Mouse (Mus musculus) lung, postnatal 36 days (tissue): ENCODE measurements around the gene Fam198b.
A peak's percentile ranks its signal among the peaks of the same experiment; 100 is the strongest.

Experiments
- DNase-seq: peaks from one replicate; pipeline ENCODE4 v3.0.0; 2022; ENCODE audit warnings: mixed read lengths

The Fam198b gene

DNA sequence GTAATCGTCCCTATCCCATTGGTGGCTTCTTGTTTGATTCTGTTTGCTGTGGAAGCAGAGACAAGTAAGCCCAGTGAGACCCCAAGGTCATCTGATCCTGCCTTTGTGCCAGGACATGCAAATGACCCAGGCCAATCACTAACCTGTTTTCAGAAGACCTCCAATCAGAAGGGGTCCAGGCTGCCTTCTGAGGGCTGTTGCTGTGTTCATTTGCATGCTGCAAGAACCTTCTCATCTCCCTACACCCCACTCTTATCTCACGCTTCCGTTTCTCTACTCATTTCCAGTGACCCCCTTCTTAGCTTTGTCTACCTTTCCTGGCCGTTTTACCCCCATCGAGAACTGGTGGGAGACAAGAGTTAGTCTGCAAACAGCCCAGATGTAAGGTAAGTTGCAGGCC lies at the start of gene Fam198b:
Gene Fam198b (plus strand): TSS at position 229 of the 400 bp plus-strand sequence.
- no peak for DNase-seq

GRCm38 (mm10) chr3:79838751-79839150 lies 45.6 kb upstream of the Fam198b start:
- DNase-seq: no peak

GRCm38 (mm10) chr3:79841475-79841874 lies 42.9 kb upstream of the Fam198b start:
- DNase-seq: no peak

DNA sequence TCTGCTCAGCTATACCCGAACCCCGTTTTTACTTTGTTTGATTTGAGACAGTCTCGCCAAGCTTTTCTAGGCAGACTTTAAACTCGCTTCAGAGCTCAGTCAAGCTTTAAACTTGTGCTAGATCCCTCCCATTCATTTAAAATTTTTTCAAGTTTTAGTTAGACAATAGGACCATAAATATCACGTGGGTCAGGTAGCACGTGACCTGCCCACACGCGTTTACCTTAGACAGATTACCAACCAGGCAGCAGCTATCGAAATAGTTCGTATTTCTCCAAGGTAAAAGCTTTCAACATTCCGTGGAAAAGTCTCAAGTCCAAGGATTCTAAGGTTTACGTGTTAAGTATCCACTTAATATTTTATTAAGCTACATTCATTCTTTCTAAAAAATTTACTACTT lies 42.2 kb upstream of the Fam198b start:
- peak; percentile 83 for DNase-seq

DNA sequence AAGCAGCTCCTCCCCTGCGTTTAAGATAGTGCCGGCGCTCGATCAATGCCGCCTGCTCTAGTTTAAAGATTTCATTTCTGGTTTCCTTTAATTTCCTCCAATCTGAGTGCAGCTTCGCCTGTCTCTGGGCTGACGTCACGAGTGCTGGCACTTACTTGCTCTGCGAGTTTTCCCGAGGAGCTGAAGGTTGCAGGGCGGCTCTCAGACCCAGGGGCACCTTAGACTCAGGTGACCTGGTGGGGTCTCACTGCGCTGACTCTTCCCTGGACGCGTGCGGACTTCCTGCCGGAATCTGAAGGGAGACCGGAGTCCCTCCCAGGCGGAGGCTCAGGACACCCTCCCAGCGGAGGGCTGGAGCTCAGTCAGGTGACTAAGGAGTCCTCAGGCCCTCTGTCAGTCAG lies 41.7 kb upstream of the Fam198b start:
- peak; percentile 85 for DNase-seq

DNA sequence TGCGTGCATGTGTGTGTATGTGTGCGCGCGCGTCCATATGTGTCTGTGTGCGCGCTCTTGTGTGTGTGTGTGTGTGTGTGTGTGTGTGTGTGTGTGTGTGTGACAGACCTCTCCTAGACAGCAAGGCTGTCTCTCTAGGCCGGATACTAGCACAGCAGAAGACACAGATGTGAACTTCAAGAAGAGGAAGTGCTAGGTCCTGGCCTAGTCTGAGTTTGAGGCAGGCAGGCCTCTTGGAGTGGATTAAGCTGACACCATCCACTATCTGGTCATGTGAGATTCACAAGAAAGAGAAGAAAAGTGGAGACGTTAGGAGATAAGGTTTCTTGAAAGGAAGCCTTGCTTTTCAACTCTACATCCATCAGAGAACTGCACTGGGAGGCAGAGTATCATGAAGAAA lies 40.3 kb upstream of the Fam198b start:
- no peak for DNase-seq

DNA sequence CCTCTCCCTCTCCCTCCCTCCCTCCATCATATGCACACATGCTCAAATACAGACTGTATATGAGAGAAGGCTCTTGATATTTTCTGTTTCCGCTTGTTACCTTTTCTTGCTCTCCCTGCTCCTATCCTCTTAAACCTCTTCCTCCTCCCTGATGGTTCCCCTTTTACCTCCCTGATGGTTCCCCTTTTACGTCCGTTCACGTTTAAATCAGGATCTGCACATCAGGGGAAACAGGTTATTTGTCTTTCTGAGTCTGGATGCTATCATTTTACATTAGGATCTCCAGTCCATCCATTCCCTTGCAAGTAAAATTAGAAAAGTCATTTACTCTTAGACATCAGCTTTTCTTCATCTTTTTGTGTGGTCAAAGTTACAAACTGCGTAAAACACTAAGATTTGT lies 37.7 kb upstream of the Fam198b start:
- DNase-seq: no peak

GRCm38 (mm10) chr3:79848841-79849240 lies 35.5 kb upstream of the Fam198b start:
- DNase-seq: no peak

DNA sequence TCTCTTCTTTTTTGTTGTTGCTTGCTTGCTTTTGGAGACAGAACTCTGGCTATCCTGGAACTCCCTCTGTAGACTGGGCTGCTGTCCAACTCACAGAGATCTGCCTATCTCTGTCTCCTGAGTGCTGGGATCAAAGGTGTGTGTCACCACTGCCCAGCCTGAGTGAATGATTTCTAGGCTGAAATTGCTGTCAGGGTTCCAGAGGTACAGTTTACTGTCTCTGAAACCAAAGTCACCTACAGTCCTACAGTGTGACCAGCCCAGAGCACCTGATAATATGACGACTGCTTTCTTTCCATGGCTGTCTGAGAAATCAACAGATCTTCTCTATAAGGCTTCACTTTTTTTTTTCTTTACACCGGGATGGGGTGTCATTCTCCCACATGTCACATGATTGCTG lies 34.7 kb upstream of the Fam198b start:
- DNase-seq: no peak

GRCm38 (mm10) chr3:79850656-79851055 lies 33.7 kb upstream of the Fam198b start:
- no peak for DNase-seq

DNA sequence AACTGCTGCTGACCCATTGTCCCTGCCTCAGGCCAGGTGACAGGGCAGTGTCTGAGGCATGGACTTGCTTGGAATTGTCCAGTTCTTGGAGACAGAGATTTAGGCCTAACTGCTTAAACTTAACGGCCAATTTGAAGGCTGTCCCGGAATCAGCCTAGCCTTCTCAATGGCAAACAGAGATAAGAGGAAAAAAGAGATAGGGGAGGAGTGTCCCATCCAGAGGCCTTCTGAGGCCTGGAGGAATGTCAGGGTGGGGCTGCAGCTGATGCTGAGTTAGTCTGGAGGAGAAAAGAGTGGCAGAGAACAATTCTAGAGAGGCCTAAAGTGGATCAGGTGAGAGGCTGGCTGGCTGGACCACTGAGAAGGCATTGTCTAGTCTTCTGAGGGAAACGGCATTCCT lies 32.2 kb upstream of the Fam198b start:
- no peak for DNase-seq

- DNase-seq: peak; percentile 49
Observed at GRCm38 (mm10) chr3:79852654-79853166, 31.6 kb upstream of the Fam198b start, which contains the start of gene Tmem144. TSS of gene Tmem144 (minus strand) at chr3:79852773.

DNA sequence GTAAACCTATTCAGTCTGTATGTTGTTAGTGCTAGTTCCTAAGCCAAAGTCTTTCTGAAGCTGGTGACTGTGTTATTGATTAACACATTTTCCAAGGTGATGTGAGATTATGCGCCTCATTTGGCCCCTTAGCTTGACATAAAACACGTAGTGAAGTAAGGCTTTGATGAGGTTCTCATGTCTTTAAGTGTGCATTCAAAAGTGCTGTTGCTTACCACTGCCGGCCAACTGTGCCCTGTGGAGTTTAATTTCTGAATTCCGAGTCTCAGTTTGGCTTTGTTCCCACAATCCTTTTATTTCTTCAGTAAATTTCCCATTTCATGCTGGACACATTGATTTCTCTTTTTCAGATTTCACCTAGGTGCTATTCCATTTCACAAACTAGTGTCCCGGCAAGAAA lies 26.6 kb upstream of the Fam198b start:
- no peak for DNase-seq

- DNase-seq: no peak
Observed at GRCm38 (mm10) chr3:79858221-79858620, 26.1 kb upstream of the Fam198b start.

DNA sequence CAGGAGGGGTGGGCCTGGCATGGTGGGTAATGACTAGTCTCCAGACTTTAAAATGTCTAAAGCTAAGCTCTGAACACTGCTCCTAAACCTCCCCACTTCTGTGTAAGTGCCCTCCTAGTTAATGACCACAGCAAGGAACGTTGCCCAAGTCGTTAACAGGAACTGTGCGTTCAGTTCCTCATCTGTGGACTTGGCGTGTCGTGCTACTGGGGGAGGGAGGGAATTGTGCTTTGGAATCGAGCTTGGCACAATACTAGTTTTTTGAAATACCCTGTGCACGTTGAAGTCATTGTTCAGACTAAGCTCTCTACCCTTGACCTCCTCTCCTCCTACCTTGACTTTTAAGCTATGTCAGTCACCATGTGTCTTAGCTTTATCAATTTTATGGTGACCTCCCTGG lies 19.5 kb upstream of the Fam198b start:
- no peak for DNase-seq

DNA sequence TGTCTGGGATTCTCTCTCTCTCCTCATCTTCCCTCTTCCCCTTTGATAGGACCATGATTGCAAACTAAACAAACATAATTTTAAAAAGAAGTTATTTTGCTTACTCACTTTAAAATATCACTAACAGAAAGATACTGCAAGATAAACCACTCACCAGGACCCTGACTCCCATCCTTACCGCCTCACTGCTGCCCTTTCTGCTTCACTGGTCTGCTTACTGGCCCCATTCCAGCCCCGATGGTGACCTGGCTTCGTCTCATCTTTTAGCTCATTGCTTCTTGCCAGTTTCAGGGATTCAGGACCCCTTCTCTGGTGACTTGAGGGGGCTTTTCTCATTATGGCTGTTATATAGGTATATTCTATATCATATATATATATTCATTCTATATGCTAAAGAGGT lies 18.2 kb upstream of the Fam198b start:
- no peak for DNase-seq

DNA sequence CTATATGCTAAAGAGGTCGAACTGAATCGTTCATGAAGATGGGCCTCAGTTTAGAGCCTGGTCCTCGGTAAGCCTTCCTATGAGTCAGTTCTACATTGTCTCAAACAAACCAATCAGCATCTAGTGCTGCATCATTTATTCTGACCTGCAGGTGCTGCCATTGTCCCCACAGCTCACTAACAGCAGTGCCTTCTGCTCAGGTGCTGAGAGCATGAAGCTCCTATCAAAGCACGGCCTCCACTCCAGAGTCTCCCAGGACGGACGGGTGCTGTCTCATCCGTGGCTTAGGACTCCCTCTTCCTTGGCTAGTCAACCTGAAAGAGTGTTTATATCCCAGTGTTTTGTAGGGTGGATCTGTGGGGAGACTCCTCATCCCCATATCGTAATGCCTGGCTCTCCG lies 17.8 kb upstream of the Fam198b start:
- no peak for DNase-seq

- no peak for DNase-seq
Observed at GRCm38 (mm10) chr3:79867121-79867709, 17.1 kb upstream of the Fam198b start.

- DNase-seq: no peak
Observed at GRCm38 (mm10) chr3:79875471-79875870, 8.9 kb upstream of the Fam198b start.

DNA sequence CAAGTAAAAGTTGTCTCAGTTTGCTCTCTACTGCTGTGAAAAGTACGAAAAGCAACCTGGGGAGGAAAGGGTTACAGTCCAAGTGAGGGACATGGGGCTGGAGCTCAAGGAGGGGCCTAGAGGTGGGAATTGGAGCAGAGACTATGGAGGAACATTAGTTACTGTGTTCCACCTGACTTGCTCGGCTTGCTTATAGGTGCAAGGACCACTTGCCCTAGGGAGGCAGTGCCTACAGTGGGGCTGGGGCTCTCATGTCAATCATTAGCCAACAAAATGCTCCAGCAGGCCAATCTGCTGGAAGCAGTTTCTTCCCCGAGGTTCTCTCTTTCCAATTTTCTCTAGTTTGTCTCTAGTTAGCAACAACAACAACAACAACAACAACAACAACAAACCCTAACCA lies 6.0 kb upstream of the Fam198b start:
- no peak for DNase-seq

GRCm38 (mm10) chr3:79879246-79879645 lies 5.1 kb upstream of the Fam198b start:
- no peak for DNase-seq

DNA sequence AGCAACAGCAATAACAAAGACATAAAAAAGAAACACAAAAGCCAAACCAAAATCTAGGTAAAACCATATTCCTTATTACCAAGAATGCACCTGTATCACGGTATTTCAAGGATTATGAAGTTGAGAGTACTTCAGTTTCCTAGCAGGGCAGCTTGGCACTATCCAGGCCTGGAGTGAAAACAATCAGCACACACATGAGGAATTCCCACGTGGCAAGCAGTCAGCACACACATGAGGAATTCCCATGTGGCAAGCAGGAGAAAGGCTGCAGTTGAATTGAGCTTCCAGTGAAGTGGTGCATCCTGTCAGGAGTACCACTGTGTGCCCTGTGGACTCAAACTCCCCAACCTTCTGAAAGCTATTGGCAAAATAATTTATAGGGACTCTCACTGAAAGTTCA lies 2.7 kb upstream of the Fam198b start:
- peak; percentile 27 for DNase-seq

GRCm38 (mm10) chr3:79883092-79883491 lies 1.2 kb upstream of the Fam198b start:
- peak; percentile 89 for DNase-seq

- peak; percentile 83 for DNase-seq
Observed at GRCm38 (mm10) chr3:79884761-79885189, 442 bp downstream of the Fam198b start.

GRCm38 (mm10) chr3:79885686-79886356 lies 1.5 kb downstream of the Fam198b start:
- peak; percentile 66 for DNase-seq
